Mouse (Mus musculus): ENCODE data around the gene Hivep1.

DNA sequence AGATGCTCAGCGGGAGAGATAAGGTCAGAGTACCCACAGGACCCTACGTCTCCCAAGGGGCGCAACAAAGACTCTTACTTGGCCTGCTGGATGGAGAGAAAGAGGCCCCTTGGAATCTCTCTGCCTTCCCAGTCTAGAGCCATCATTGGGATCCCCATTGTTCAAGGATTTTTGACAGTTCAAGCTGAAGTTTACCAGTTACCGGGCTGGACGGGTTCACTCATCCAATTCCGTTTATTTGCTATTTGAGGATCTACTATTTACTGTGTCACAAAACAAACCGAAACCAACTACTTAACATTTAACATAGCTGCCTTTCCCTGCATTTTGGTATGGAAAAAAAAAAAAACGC lies 2.1 kb upstream of the Hivep1 start:
- no peak for TF ChIP-seq CTCF (IDR thresholded peaks at IDR 0.05; ENCODE audit: low read depth, low read length)
- TF ChIP-seq POLR2AphosphoS5 (IDR thresholded peaks at IDR 0.05; ENCODE audit: insufficient replicate concordance, low read depth, low read length) = no peak
- no peak for TF ChIP-seq TAL1 (conservative IDR thresholded peaks at IDR 0.05; ENCODE audit: low read depth, low read length)
- TF ChIP-seq GATA1 (IDR thresholded peaks at IDR 0.05; ENCODE audit: borderline replicate concordance, low read length) = no peak

All from G1E (cell line).